Mouse (Mus musculus) heart, embryonic 13.5 days (tissue): ENCODE data around the gene Maml2. TPM values are rescaled to one million over a fixed set of nuclear protein-coding genes. Genes with fewer than 3 reads are reported as not detected.
A peak's percentile ranks its signal among the peaks of the same experiment; 100 is the strongest.

Experiments used
- ATAC-seq: fragments of 200-750 bp; cut with Nextera tagmentation; 2 replicates; pipeline ENCODE4 v1.8.0; 2017; ENCODE audit warnings: moderate TSS enrichment; ENCODE audit not compliant: insufficient number of reproducible peaks, low FRiP score, low TSS enrichment; ENCODE audit errors: extremely low read depth
- H3K27ac ChIP-seq: fragments of 300-500 bp; sonication (generic); replicated peaks from 2 replicates; pipeline ENCODE4 v1.5.1; 2015; ENCODE audit warnings: moderate library complexity, mild to moderate bottlenecking, inconsistent platforms
- H3K27me3 ChIP-seq: fragments of 300-500 bp; sonication (generic); replicated peaks from 2 replicates; pipeline ENCODE4 v1.6.1; 2015; ENCODE audit warnings: mild to moderate bottlenecking, inconsistent platforms
- H3K36me3 ChIP-seq: fragments of 300-500 bp; sonication (generic); 2 replicates; pipeline ENCODE4 v1.6.1; 2015; ENCODE audit warnings: mild to moderate bottlenecking, inconsistent platforms
- H3K4me1 ChIP-seq: fragments of 300-500 bp; sonication (generic); 2 replicates; pipeline ENCODE4 v1.6.1; 2015; ENCODE audit warnings: inconsistent platforms
- H3K4me2 ChIP-seq: fragments of 300-500 bp; sonication (generic); 2 replicates; pipeline ENCODE4 v1.6.1; 2015; ENCODE audit warnings: inconsistent platforms, mild to moderate bottlenecking, moderate library complexity
- H3K4me3 ChIP-seq: fragments of 300-500 bp; sonication (generic); 2 replicates; pipeline ENCODE4 v1.5.1; 2015; ENCODE audit warnings: moderate library complexity, mild to moderate bottlenecking, inconsistent platforms
- H3K9ac ChIP-seq: fragments of 300-500 bp; sonication (generic); 2 replicates; pipeline ENCODE4 v1.6.1; 2015; ENCODE audit warnings: inconsistent platforms, mild to moderate bottlenecking, moderate library complexity
- H3K9me3 ChIP-seq: fragments of 300-500 bp; sonication (generic); 2 replicates; pipeline ENCODE4 v1.6.1; 2016; ENCODE audit warnings: inconsistent platforms
- WGBS: fragments of 180-500 bp; shearing (Covaris S2); methylation state at CpG from one replicate; pipeline ENCODE4 v1.1.7; 2015; ENCODE audit warnings: mixed read lengths; 5-methylcytosine and 5-hydroxymethylcytosine counted together
- polyA plus RNA-seq: library from polyadenylated mRNA; unstranded; fragments of >200 nt; fragmentation: Nextera tagmentation; extraction: Ambion mirVana; gene quantifications from 2 replicates; pipeline ENCODE4 v1.2.1, GENCODE M21; 2015

Gene Maml2
- polyA plus RNA-seq, 1 experiment from 2014 or later, result 9.5 TPM

DNA sequence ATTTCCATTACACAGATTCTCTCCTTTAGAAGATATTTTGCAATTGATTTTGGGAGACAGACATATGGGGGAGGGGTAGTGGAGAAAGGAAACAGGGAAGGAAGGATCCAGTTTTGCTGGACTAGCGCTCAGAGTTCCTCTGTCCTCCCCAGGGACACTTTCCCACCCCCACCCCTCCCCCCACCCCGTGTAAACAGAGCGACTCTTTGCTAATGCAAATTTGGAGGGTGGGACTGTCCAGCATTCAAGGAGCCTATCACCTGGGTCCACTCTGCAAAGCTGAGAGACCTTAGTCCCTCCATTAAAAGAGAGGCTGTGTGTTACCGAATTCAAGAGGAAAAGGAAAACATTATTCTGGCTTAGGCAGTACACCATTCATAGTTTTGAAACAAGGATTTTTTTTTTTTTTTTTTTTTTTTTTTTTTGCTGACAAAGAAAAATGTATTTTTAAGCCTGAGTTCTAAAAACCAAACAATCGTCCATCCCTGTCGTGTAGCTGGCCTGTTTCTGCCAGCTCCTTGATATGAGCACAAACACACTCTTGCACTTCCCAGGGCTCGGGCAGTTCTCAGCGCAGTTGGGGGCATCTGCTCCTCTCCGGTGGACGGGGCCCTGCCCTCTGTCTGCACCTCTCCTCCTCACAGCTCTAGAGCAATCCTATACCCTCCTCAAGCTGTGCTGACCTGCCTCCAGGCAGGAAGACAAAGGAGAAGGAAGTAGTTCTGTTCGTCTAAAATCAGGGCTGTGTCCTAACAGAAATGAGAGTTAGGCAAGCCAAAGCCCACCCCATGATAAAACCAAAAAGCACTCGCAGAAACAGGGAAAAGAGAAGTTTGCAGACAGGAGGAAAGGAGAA lies 364.2 kb downstream of the Maml2 start:
- H3K27me3 ChIP-seq, result no peaks in the 10 kb centered on the region

DNA sequence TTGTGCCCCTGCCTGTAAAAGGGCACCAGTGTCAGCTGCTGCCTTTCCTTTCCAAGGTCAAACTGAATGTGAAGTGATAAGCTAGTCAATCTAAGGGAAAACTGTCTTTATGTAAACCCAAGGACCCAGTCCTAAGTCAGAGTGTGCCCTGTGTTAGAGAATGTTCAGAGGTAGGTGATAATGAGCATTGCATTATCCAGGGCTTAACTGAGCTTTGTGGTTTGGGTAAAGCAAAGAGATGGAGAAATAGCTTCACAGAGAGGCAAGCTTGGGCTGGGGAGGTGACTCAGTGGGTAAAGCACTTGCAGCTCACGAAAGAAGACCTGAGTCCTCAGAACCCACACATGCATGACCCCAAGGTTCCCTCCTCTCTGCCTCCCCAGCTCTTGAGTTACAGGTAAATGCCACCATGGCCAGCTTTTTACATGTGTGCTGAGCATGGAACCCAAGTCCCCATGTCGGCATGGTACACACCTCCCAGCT lies 367.8 kb downstream of the Maml2 start:
- H3K4me3 ChIP-seq, result no peak overlapping the region
- 72% methylated on average over 2 of the region's 2 CpGs for WGBS
- H3K4me2 ChIP-seq, result no peak overlapping the region
- no peaks in the 10 kb centered on the region for H3K27me3 ChIP-seq
- H3K27ac ChIP-seq, result no peak overlapping the region
- no peak for ATAC-seq
- no peaks in the 10 kb centered on the region for H3K9me3 ChIP-seq
- 0 out of 2 replicates have a peak overlapping the region, but pooled peaks have one; percentile 40 for H3K9ac ChIP-seq
- peaks cover 55% of the 10 kb centered on the region for H3K4me1 ChIP-seq
- no peaks in the 10 kb centered on the region for H3K36me3 ChIP-seq

More for the DNA sequence above, 364.2 kb downstream of the Maml2 start:
- Histone ChIP-seq H3K9me3 (no peaks in the 10 kb centered on the region), H3K9ac (peak overlapping the region; percentile 71), H3K27ac (peak overlapping the region; percentile 60), H3K4me2 (peak overlapping the region; percentile 65), H3K36me3 (no peaks in the 10 kb centered on the region), H3K4me3 (peak overlapping the region; percentile 34), H3K4me1 (peaks cover 44% of the 10 kb centered on the region)
- 3% methylated on average over 12 of the region's 12 CpGs for WGBS
- ATAC-seq, result peak; percentile 14; the same call in 1 of the 2 replicates

DNA sequence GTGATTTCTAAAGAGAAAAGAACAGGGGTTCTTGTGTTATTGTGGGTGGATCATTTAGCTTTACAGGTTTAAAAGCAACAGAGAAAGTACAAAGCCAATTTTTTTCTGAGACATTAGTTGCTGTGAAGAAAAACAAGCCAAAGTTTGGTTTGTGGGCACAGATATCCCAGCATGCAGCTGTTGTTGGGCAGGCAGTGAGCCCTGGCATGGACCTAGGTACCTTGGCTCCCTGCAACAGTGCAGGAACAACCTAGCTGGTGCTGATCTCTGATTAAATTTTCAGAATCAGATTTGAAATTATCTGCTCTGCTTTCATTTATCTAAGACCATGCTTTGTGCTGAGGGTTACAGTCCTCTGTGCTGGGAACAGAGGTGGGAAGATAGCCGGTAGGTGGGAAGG lies 370.2 kb downstream of the Maml2 start:
- ATAC-seq, result no peak
- 87% methylated on average over 1 of the region's 1 CpGs for WGBS
- Histone ChIP-seq H3K27ac (no peak overlapping the region; the same call in 1 of the 2 replicates), H3K4me3 (no peak overlapping the region), H3K27me3 (no peaks in the 10 kb centered on the region), H3K4me1 (peaks cover 32% of the 10 kb centered on the region), H3K9ac (no peak overlapping the region), H3K9me3 (no peaks in the 10 kb centered on the region), H3K36me3 (no peaks in the 10 kb centered on the region), H3K4me2 (no peak overlapping the region)

DNA sequence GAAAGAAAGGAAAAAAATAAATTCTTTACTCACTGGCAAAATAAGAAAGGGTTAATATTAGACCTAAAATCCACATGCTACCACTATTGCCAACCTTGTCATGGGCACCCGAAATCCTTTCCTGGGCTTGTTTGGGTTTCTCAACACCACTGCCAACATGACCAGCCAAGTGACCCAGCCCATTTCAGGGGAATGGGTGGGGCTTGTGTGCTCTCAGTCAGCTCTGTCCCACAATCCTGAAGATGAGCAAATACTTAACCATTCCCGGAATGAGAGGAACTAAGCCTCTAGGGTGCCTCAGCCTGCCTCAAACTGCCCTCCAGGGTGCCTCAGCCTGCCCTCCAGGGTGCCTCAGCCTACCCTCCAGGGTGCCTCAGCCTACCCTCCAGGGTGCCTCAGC lies 371.0 kb downstream of the Maml2 start:
- no peak overlapping the region for H3K9ac ChIP-seq
- H3K36me3 ChIP-seq, result no peaks in the 10 kb centered on the region
- H3K27ac ChIP-seq, result no peak overlapping the region
- H3K27me3 ChIP-seq, result no peaks in the 10 kb centered on the region
- H3K4me3 ChIP-seq, result no peak overlapping the region
- H3K4me1 ChIP-seq, result peaks cover 32% of the 10 kb centered on the region
- WGBS, result 56% methylated on average over 2 of the region's 2 CpGs
- no peaks in the 10 kb centered on the region for H3K9me3 ChIP-seq
- no peak overlapping the region for H3K4me2 ChIP-seq
- ATAC-seq, result no peak

DNA sequence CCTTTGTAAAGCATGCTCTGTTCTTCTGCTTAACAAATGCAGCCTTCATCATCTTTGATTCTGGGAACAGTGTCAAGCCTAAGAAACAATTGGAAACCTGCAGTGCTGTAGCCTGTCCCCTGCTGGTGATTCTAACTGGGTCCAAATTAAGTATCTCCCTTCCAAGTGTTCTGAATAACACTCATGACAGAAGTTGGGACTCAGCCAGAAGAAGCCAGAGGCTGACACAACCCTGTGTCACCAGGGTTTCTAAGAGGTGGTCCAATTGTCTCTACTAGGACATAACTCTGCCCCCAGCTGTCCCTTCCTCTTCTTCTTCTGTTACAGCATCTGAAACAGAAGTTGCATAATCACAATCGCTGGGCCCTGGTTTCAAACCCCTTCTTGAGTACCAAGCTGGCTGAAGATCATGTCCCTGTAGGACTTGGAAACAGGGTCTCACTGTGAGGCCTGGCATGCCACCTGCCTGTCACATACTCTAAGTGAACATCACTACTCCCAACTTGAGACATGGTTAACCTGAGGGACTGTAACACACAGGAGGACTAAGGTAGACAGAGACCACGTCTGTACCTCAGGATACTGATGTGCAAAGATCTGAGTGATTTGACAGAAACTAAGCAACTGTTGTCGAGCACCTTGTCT lies 373.5 kb downstream of the Maml2 start:
- H3K27me3 ChIP-seq, result no peaks in the 10 kb centered on the region
- no peak overlapping the region for H3K9ac ChIP-seq
- H3K27ac ChIP-seq, result no peak overlapping the region
- H3K4me2 ChIP-seq, result no peak overlapping the region
- no peak overlapping the region for H3K4me3 ChIP-seq
- H3K9me3 ChIP-seq, result no peaks in the 10 kb centered on the region
- no peak for ATAC-seq
- H3K4me1 ChIP-seq, result peaks cover 15% of the 10 kb centered on the region
- 81% methylated on average over 3 of the region's 3 CpGs for WGBS
- no peaks in the 10 kb centered on the region for H3K36me3 ChIP-seq

DNA sequence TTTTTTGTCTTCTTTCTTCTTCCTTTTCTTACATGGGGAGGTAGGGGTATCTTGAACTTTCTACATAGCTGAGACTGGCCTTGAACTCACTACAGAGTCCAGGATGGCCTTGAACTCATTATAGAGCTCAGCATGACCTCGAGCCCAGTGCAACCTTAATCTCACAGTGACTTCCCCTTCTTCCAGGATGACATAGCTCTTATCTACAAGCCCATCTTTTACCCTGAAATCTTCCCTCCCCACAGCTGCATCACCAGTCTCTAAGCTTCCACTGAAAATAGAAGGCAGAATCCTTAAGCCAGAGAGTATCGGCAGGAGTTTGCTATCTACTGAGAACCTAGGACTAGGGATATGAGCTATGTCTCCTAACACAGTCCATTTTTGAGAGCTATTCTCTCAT lies 375.5 kb downstream of the Maml2 start:
- Histone ChIP-seq H3K9ac (no peak overlapping the region), H3K4me3 (no peak overlapping the region), H3K4me2 (no peak overlapping the region), H3K27ac (no peak overlapping the region), H3K36me3 (no peaks in the 10 kb centered on the region; the same call in 1 of the 2 replicates), H3K9me3 (no peaks in the 10 kb centered on the region), H3K27me3 (no peaks in the 10 kb centered on the region), H3K4me1 (peaks cover 4% of the 10 kb centered on the region)
- ATAC-seq, result no peak
- WGBS, result 69% methylated on average over 2 of the region's 2 CpGs

DNA sequence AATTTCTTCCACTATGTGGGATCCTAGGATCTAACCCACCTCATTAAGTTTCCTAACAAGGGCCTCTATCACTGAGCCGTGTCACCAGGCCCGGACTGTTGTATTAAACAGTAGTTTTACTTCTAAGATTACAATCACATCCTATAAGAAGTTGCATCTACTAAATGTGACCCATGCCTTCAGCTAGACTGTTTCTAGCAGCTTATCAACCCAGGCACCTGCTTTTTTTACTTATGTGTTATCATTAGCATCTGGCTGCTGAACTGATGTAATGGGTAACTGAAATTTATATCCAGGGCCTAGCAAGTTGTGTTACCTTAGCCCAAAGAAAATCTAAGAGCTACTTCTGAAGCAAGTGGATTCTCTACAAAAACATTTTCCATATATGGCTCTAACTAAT lies 380.3 kb downstream of the Maml2 start:
- 84% methylated on average over 2 of the region's 2 CpGs for WGBS

DNA sequence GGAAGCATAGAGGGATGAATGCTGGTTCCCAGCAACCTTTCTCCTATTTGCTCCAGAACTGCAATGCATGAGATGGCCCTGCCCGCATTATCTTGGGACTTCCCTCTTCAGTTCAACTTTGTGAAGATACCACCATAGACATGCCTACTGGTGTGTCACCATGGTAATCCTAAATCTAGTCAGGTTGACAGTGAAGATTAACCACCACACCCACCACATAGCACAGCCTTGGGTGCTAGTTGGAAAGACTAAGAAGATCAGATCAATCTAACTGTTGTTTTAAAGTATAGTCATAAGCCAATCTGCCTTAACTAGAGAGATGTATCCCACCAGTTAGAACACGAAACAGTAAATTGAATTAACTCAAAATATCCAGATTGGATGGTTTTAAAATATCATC lies 381.9 kb downstream of the Maml2 start:
- Histone ChIP-seq H3K9ac (no peak overlapping the region), H3K27ac (no peak overlapping the region), H3K4me3 (no peak overlapping the region), H3K4me2 (no peak overlapping the region), H3K36me3 (no peaks in the 10 kb centered on the region; the same call in 1 of the 2 replicates), H3K4me1 (peaks cover 19% of the 10 kb centered on the region), H3K27me3 (no peaks in the 10 kb centered on the region), H3K9me3 (no peaks in the 10 kb centered on the region)
- 84% methylated on average over 2 of the region's 2 CpGs for WGBS
- no peak for ATAC-seq

More for the DNA sequence above, 380.3 kb downstream of the Maml2 start:
- no peak overlapping the region for H3K27ac ChIP-seq
- no peak overlapping the region for H3K4me2 ChIP-seq
- no peak overlapping the region for H3K4me3 ChIP-seq
- no peaks in the 10 kb centered on the region for H3K27me3 ChIP-seq
- no peak overlapping the region for H3K9ac ChIP-seq
- ATAC-seq, result no peak
- no peaks in the 10 kb centered on the region; the same call in 1 of the 2 replicates for H3K36me3 ChIP-seq
- H3K9me3 ChIP-seq, result no peaks in the 10 kb centered on the region
- H3K4me1 ChIP-seq, result peaks cover 19% of the 10 kb centered on the region

DNA sequence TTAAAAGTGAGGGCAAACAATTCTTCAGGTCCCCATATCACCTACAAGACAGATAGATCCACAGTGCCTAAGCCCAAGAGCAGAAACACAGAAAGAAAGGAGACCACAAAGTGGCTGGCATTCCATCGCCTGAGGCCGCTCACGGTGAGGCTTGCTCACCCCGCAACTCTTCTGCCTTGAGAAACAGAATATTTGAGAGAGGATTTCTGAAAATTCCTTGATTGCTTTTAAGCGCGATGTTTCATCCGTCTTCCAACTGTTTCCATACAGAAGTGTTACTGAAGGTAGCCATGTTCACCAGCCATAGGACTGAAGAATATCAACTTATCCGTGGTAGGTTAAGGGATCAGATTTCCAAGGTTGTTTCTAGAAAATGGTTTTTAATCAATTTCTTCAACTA lies 383.4 kb downstream of the Maml2 start:
- 0 out of 2 replicates have a peak overlapping the region, but pooled peaks have one; percentile 24 for H3K27ac ChIP-seq
- H3K4me3 ChIP-seq, result no peak overlapping the region
- no peaks in the 10 kb centered on the region for H3K9me3 ChIP-seq
- whole genome bisulfite sequencing, result 87% methylated on average over 8 of the region's 8 CpGs
- H3K4me1 ChIP-seq, result peaks cover 19% of the 10 kb centered on the region
- ATAC-seq, result no peak
- H3K36me3 ChIP-seq, result no peaks in the 10 kb centered on the region; the same call in 1 of the 2 replicates
- no peak overlapping the region for H3K9ac ChIP-seq
- H3K27me3 ChIP-seq, result no peaks in the 10 kb centered on the region
- peak overlapping the region; percentile 58; the same call in 1 of the 2 replicates for H3K4me2 ChIP-seq

DNA sequence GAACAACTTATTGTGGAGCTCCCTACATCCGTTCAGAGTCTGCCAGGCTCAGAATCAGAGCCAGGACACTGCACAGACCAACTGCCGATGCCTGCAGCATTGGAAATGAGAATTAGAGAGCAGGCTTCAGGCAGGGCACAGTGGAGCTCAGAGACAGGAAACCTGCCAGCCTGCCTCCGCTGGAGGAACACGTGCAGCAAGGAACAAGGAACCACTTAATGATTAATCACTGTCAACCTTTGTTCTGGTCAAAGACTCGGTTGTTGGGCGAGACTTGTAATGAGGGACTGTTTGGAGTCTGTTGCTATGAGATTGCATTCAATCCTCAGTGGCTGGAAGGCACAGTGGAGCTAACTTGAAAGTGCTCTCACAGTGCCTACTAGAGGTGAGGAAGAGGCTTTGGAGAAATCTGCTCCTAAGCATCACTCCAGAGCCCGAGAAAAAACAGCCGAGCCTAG lies 383.9 kb downstream of the Maml2 start:
- Histone ChIP-seq H3K4me1 (peaks cover 19% of the 10 kb centered on the region), H3K27ac (peak overlapping the region; percentile 24; the same call in 1 of the 2 replicates), H3K9me3 (no peaks in the 10 kb centered on the region), H3K9ac (0 out of 2 replicates have a peak overlapping the region, but pooled peaks have one; percentile 4), H3K4me2 (peak overlapping the region; percentile 58), H3K27me3 (no peaks in the 10 kb centered on the region), H3K4me3 (peak overlapping the region; percentile 22), H3K36me3 (no peaks in the 10 kb centered on the region; the same call in 1 of the 2 replicates)
- ATAC-seq, result no peak
- WGBS, result 16% methylated on average over 8 of the region's 8 CpGs

DNA sequence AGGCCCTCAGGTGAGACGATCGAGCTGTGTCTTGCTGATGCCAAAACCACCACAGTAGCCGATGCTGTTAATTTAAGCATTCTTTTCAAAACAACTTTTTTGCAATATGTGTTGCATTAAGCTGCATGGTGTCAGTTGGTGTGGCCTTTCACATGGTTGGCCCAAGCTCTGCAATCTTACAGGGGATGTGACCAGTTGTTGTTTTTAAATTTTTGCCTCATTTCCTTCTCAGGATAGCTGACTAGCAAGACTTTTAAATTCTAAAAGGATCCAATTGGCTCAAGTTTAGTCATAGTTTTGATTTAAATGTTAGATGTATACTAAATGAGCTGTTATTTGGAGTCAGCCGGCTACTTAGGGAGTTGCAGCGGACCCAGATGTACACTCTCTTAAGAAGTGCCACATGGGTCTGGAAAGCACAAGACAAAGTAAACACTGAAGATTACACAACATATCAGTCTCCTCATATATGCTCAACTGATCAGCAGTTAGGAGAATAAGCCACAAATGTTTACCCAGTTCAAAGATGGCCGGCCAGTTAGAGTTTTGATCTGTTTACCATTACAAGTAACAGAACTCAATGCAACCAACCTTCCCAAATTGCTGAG lies 386.7 kb downstream of the Maml2 start:
- Histone ChIP-seq H3K27ac (no peak overlapping the region), H3K4me3 (no peak overlapping the region), H3K27me3 (no peaks in the 10 kb centered on the region), H3K4me1 (peaks cover 33% of the 10 kb centered on the region), H3K4me2 (no peak overlapping the region), H3K36me3 (no peaks in the 10 kb centered on the region), H3K9ac (no peak overlapping the region), H3K9me3 (no peaks in the 10 kb centered on the region)
- 89% methylated on average over 6 of the region's 6 CpGs for WGBS
- no peak for ATAC-seq
